Mouse (Mus musculus): Measurements from ENCODE around the gene Vmn1r215.
"Not testable (repeated sequence)": the region's sequence is repeated elsewhere in the genome, so short reads cannot be mapped to it uniquely, and the experiment has no call there.

The Vmn1r215 gene

DNA sequence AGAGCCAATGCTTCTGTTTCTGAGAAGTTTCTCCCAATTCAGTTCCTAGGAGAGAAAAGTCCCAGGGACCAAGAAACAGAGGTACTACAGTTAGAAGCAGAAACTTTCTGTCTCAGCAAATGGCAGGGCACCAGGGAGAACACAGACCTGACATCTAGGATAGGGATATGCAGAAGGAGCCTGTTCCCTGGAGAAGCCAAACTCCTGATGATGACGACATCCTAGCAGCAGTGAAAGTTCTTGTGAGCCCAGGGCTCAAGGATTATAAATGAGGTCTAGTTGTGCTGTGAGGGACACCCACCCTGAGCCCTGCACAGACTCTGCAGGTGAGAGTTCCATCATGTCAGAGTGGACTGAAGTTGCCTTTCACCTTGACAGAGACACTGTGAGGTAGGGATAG, at the start of gene Vmn1r215:
Gene Vmn1r215 (plus strand): TSS at position 301 of the 400 bp plus-strand sequence.
- no peak for DNase-seq (ENCODE audit: low spot score)

DNA sequence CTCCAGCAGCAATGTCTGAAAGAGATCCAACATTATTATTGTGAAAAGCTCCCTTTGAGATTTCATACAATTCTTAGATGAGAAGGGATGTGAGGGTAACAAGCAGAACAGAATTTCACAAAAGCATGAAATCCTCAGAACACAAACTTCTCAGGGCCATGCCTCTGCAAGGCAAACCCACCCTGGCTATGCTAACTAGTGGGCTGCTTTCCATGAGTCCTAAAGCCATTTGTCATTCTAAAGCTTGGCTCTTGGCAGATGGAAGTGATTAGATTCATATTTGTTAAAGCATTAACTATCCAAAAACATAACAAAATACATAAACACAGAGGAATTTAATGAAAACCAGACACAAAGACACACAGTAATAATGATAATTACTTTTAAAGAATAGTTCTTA, 49.7 kb upstream of the Vmn1r215 start:
- no peak for DNase-seq (ENCODE audit: low spot score)

- no peak for DNase-seq (ENCODE audit: low spot score)
Observed at GRCm38 (mm10) chr13:23024812-23025211, 43.0 kb upstream of the Vmn1r215 start.

DNA sequence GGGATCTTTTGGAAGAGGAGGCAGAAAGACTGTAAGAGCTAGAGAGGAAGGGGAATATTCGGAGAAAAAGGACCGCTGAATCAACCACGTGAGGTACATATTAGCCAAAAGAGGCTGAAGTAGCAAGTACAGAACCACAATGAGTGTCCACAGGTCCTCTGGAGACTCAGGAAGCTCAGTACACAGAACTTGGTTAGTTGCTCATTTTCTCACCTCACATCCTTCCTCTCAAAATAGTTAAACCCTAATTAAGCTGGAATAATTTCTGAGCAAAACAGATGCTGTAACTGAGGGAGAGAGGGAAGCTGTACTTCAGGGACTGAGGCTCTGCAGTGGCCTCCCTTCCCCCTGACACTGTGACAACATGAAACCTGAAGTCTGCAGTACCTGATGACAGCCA, 37.7 kb upstream of the Vmn1r215 start, which contains the start of gene Vmn1r214:
Gene Vmn1r214 (plus strand): TSS at position 301 of the 400 bp plus-strand sequence.
- DNase-seq (ENCODE audit: low spot score), result no peak

GRCm38 (mm10) chr13:23057778-23058177, 10.0 kb upstream of the Vmn1r215 start:
- DNase-seq (ENCODE audit: low spot score), result no peak

- DNase-seq (ENCODE audit: low spot score), result no peak
Observed at GRCm38 (mm10) chr13:23069312-23069711, 1.5 kb downstream of the Vmn1r215 start.

DNA sequence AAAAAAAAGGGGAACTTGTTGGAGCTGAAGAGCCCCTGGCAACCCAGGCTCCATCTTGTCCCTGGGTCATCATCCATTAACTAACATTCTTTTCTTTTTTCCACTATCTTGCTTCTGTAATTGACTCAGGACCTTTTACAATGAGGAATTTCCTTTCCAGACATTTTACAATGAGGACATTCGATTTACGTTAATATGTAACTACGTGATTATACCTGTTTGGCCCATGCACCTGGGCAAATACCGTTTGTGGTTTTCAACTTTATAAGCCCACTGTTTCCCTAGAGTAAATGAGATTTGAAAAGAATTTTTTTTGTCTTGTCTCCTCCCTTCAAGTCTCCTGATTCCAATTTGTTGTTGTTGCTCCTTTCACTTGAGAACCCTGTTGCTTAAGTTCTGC, 26.6 kb downstream of the Vmn1r215 start:
- no peak for DNase-seq (ENCODE audit: low spot score)

DNA sequence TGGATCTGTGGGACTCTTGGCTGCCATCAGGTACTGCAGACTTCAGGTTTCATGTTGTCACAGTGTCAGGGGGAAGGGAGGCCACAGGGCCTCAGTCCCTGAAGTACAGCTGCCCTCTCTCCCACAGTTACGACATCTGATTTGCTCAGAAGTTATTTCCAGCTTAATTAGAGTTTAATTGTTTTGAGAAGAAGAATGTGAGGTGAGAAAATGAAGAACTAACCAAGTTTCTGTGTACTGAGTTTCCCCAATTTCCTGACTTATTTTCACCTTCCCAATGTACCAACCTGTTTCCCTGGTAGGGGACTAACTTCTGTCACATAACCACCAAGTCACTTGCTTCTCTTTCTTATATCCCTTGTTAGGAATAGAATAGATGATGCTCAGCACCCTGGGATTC, 50.3 kb downstream of the Vmn1r215 start, which contains the start of gene Vmn1r217:
Gene Vmn1r217 (minus strand): TSS at position 101 of the 400 bp plus-strand sequence.
- not testable (repeated sequence) for DNase-seq (ENCODE audit: low spot score)

DNA sequence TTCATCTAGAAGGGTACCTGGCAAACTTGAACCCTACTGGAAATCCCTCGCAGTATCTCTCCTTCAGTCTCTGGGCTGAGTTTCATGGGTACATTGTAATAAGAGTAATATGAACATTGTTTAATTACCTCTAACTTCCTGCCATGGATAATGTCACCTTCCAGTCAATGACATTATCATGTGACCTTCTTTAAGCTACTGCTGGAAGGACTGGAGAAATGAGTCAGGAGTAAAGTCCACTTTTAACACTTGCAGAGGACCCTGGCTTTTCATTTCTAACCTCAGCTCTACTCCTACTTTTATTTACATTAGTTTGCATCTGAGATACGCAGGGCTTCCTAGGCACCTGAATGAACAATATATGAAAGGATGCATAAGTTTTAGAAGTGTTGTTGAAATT, 52.8 kb downstream of the Vmn1r215 start:
- DNase-seq (ENCODE audit: low spot score), result no peak

Data from retina, embryonic 14.5 days (tissue).